Comparison of ENCODE assay signal across 17 mouse cellular contexts in the genomic region with DNA sequence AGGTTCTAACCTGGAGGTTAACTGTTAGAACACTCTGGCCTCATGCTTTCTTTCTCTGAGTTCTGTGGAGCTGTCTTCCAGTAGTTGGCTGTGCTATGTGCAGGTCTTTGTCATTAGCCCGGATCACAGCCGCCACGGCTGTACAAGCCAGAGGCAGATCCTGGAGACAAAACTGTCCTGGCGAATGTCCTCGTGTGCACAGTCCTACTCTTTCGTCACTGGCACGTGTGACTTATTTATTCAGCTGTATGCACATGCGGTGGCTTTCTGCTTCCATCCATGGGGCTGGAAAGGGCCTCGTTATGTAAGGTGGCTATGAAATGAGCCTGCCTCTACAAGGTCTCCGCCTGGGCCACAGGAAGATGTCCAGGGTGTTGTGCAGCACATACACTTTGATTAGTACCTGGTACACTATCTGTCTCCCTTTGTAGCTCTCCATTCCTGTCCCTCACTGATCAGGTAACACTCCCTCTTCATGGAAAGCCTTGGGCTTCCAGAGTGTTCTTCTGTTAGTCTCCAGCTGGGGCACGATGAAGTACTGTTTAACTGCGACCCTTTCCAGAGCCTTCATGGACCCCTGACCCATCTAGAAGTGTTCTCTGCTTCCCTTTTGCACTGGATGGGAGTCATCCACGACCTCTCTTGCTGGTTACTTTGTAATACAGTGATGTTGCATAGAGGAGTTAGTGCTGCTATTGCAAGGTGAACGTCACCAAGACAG.
DNase-seq lines count a peak whose midpoint lies in the region; ATAC-seq and TF ChIP-seq lines count a peak whose summit lies in the region.
"Had no signal": no experiment of that assay in that cellular context is flagged by ENCODE, and none has a peak within 500 bp of the region (broad histone marks: within the 10 kb centered on the region; RNA-seq: fewer than 3 reads in every experiment).

No protein-coding gene starts in this region.

- H3K9me3 ChIP-seq in heart, embryonic 14.5 days (ENCODE audit: control insufficient read depth, low read length): 0 out of 2 replicates have a peak, but pooled peaks cover 3% of the 10 kb centered on the region
- H3K9me3 ChIP-seq in lung, embryonic 14.5 days (ENCODE audit: low read depth, low read length): no peaks in the 10 kb centered on the region
- H3K9me3 ChIP-seq in lung, postnatal 0 days (ENCODE audit: low read length): no peaks in the 10 kb centered on the region
- no peaks in the 10 kb centered on the region for H3K9me3 ChIP-seq in intestine, embryonic 16.5 days (ENCODE audit: control insufficient read depth, low read length)
- H3K9me3 ChIP-seq: lung, embryonic 15.5 days; midbrain, embryonic 15.5 days had no signal

- H3K4me1 ChIP-seq in heart, embryonic 14.5 days (ENCODE audit: control insufficient read depth in 2 of 2, insufficient read depth in 2 of 2, low read length in 2 of 2): peaks cover 17 to 35% of the 10 kb centered on the region in 2 experiments
- peaks cover 8% of the 10 kb centered on the region for H3K4me1 ChIP-seq in heart, adult 2 months (ENCODE audit: control insufficient read depth, insufficient read depth, low read length)
- peaks cover 10% of the 10 kb centered on the region for H3K4me1 ChIP-seq in lung, embryonic 14.5 days (ENCODE audit: insufficient read depth)
- 0 out of 2 replicates have a peak, but pooled peaks cover 4% of the 10 kb centered on the region for H3K4me1 ChIP-seq in lung, postnatal 0 days (ENCODE audit: insufficient read depth, low read depth, low read length)
- H3K4me1 ChIP-seq in intestine, embryonic 16.5 days (ENCODE audit: control insufficient read depth, insufficient read depth, low read length): peaks cover 4% of the 10 kb centered on the region; the same call in 1 of the 2 replicates

- DNase-seq in heart, adult 2 months: no peak
- no peak for DNase-seq in lung, embryonic 14.5 days
- DNase-seq in lung, postnatal 0 days (ENCODE audit: low spot score): no peak
- DNase-seq in layer of hippocampus, adult 9-10 months (ENCODE audit: low spot score): no peak
- no peak for DNase-seq in cerebellum, postnatal 10 days
- DNase-seq: cerebellum, postnatal 36 days; gastrocnemius, postnatal 10 days; kidney, postnatal 25 days; right cerebral cortex, postnatal 14 days; thymus, adult 2 months had no signal

- H3K36me3 ChIP-seq in heart, embryonic 14.5 days (ENCODE audit: control insufficient read depth, insufficient read depth, low read length): no peaks in the 10 kb centered on the region
- peaks cover 3% of the 10 kb centered on the region; the same call in 1 of the 2 replicates for H3K36me3 ChIP-seq in heart, adult 2 months (ENCODE audit: control insufficient read depth, insufficient read depth, low read length)
- no peaks in the 10 kb centered on the region for H3K36me3 ChIP-seq in lung, embryonic 14.5 days (ENCODE audit: insufficient read depth)
- H3K36me3 ChIP-seq in lung, postnatal 0 days (ENCODE audit: insufficient read depth, low read length): no peaks in the 10 kb centered on the region
- H3K36me3 ChIP-seq in intestine, embryonic 16.5 days (ENCODE audit: control insufficient read depth, insufficient read depth, low read length): no peaks in the 10 kb centered on the region
- H3K36me3 ChIP-seq: G1E; lung, embryonic 15.5 days; midbrain, embryonic 15.5 days had no signal

- intact Hi-C loops in heart, adult 2 months (cut with DNase I): no loop called here

- peak overlapping the region; percentile 46 to 66; a peak in 3 of 4 replicates for H3K27ac ChIP-seq in heart, embryonic 14.5 days (replicated peaks in 1 of 2; ENCODE audit: control insufficient read depth in 1 of 2, insufficient read depth in 1 of 2, low read depth in 2 of 2, low read length in 2 of 2)
- no peak overlapping the region for H3K27ac ChIP-seq in heart, adult 2 months
- H3K27ac ChIP-seq in lung, embryonic 14.5 days (ENCODE audit: low read depth): peak overlapping the region; percentile 26; the same call in 1 of the 2 replicates
- no peak overlapping the region for H3K27ac ChIP-seq in lung, postnatal 0 days (ENCODE audit: low read length)
- 0 out of 2 replicates have a peak overlapping the region, but pooled peaks have one; percentile 33 for H3K27ac ChIP-seq in intestine, embryonic 16.5 days (ENCODE audit: low read length)
- H3K27ac ChIP-seq: hindbrain, postnatal 0 days; midbrain, embryonic 15.5 days had no signal

- TF ChIP-seq CTCF in heart, adult 2 months (IDR thresholded peaks at IDR 0.05): no peak
- no peak for TF ChIP-seq CTCF in lung, embryonic 14.5 days (IDR thresholded peaks at IDR 0.05; ENCODE audit: low read depth)
- TF ChIP-seq CTCF in lung, postnatal 0 days (IDR thresholded peaks at IDR 0.05): no peak

- TF ChIP-seq POLR2A in heart, adult 2 months (IDR thresholded peaks at IDR 0.05; ENCODE audit: insufficient read depth, low read depth, low read length): no peak

- no peak for ATAC-seq in heart, embryonic 14.5 days (ENCODE audit: insufficient number of reproducible peaks, insufficient read depth, low FRiP score, low read depth)
- ATAC-seq in lung, embryonic 14.5 days (ENCODE audit: insufficient read depth): no peak
- ATAC-seq in lung, postnatal 0 days: no peak
- no peak for ATAC-seq in intestine, embryonic 16.5 days
- ATAC-seq: forebrain, embryonic 16.5 days; hindbrain, postnatal 0 days; midbrain, embryonic 15.5 days had no signal

- H3K79me2 ChIP-seq in heart, adult 2 months (replicated peaks; ENCODE audit: control insufficient read depth, insufficient read depth, low read length): no peaks in the 10 kb centered on the region

- TF ChIP-seq EP300 in heart, adult 2 months (IDR thresholded peaks at IDR 0.05; ENCODE audit: insufficient read depth, low read depth, low read length): no peak
- TF ChIP-seq EP300 in lung, postnatal 0 days (IDR thresholded peaks at IDR 0.05): no peak

- no peak overlapping the region for H3K9ac ChIP-seq in heart, embryonic 14.5 days (ENCODE audit: low read length)
- no peak overlapping the region for H3K9ac ChIP-seq in heart, adult 2 months (ENCODE audit: low read depth, low read length)
- no peak overlapping the region for H3K9ac ChIP-seq in lung, embryonic 14.5 days
- H3K9ac ChIP-seq in lung, postnatal 0 days (replicated peaks; ENCODE audit: low read depth): no peak overlapping the region
- H3K9ac ChIP-seq in intestine, embryonic 16.5 days (ENCODE audit: low read depth, low read length): no peak overlapping the region
- H3K9ac ChIP-seq: lung, embryonic 15.5 days; midbrain, embryonic 15.5 days had no signal

- H3K27me3 ChIP-seq in heart, embryonic 14.5 days (ENCODE audit: control insufficient read depth, insufficient read depth, low read length): no peaks in the 10 kb centered on the region
- no peaks in the 10 kb centered on the region for H3K27me3 ChIP-seq in heart, adult 2 months (ENCODE audit: control insufficient read depth, insufficient read depth, low read length)
- H3K27me3 ChIP-seq in lung, embryonic 14.5 days (ENCODE audit: insufficient read depth, low read length): no peaks in the 10 kb centered on the region
- no peaks in the 10 kb centered on the region for H3K27me3 ChIP-seq in lung, postnatal 0 days (replicated peaks; ENCODE audit: insufficient read depth, low read length)
- no peaks in the 10 kb centered on the region for H3K27me3 ChIP-seq in intestine, embryonic 16.5 days (replicated peaks; ENCODE audit: control insufficient read depth, insufficient read depth, low read length)
- H3K27me3 ChIP-seq: lung, embryonic 15.5 days; midbrain, embryonic 15.5 days had no signal

- WGBS in heart, embryonic 14.5 days: 47% methylated on average over 14 of the region's 14 CpGs
- WGBS in heart, adult 2 months: 66% methylated on average over 14 of the region's 14 CpGs
- WGBS in lung, embryonic 14.5 days: 53% methylated on average over 14 of the region's 14 CpGs
- 55% methylated on average over 14 of the region's 14 CpGs for WGBS in lung, postnatal 0 days
- 62% methylated on average over 14 of the region's 14 CpGs for WGBS in intestine, embryonic 16.5 days

- no peak overlapping the region for H3K4me3 ChIP-seq in heart, embryonic 14.5 days (ENCODE audit: control insufficient read depth in 1 of 2, insufficient read depth in 1 of 2, low read depth in 1 of 2, low read length in 2 of 2)
- no peak overlapping the region for H3K4me3 ChIP-seq in heart, adult 2 months
- H3K4me3 ChIP-seq in lung, embryonic 14.5 days (ENCODE audit: low read depth, low read length): no peak overlapping the region
- no peak overlapping the region for H3K4me3 ChIP-seq in lung, postnatal 0 days (ENCODE audit: low read depth, low read length)
- no peak overlapping the region for H3K4me3 ChIP-seq in intestine, embryonic 16.5 days (ENCODE audit: low read length)
- H3K4me3 ChIP-seq: lung, embryonic 15.5 days; midbrain, embryonic 15.5 days had no signal

- no peak overlapping the region for H3K4me2 ChIP-seq in heart, embryonic 14.5 days (ENCODE audit: low read length)
- H3K4me2 ChIP-seq in lung, embryonic 14.5 days: no peak overlapping the region
- no peak overlapping the region for H3K4me2 ChIP-seq in lung, postnatal 0 days (replicated peaks; ENCODE audit: low read depth, low read length)
- no peak overlapping the region for H3K4me2 ChIP-seq in intestine, embryonic 16.5 days (ENCODE audit: low read depth, low read length)
- H3K4me2 ChIP-seq: midbrain, embryonic 15.5 days had no signal

Comparison
In these comparisons a context has a peak if more than half of its experiments do, and no peak if none do; other contexts are left out.
1. H3K27ac ChIP-seq: peak in heart, embryonic 14.5 days (2 of 2), lung, embryonic 14.5 days (single experiment) and intestine, embryonic 16.5 days (single experiment); none in heart, adult 2 months (single experiment) and lung, postnatal 0 days (single experiment).